Mouse (Mus musculus) CH12.LX (cell line): Measurements from ENCODE around the gene Acvr2b. TPM values are rescaled to one million over a fixed set of nuclear protein-coding genes. Genes with fewer than 3 reads are reported as not detected.
A peak's percentile ranks its signal among the peaks of the same experiment; 100 is the strongest.

Experiments
- DNase-seq: peaks from one replicate; pipeline ENCODE4 v3.0.0-alpha.2; 2013; ENCODE audit errors: extremely low read depth
- H3K27ac ChIP-seq: 2 replicates; pipeline ENCODE4 v1.5.1; 2012; ENCODE audit warnings: low read depth, mild to moderate bottlenecking, control low read depth, moderate library complexity; ENCODE audit not compliant: insufficient read depth
- H3K27me3 ChIP-seq: replicated peaks from 2 replicates; pipeline ENCODE3; 2012; ENCODE audit warnings: inconsistent platforms
- H3K36me3 ChIP-seq, 2 experiments: replicated peaks in 1 of 2; 2 replicates each; pipeline versions ENCODE3 to v1.6.1; 2012; ENCODE audit warnings: inconsistent platforms in 1 of 2, low read length in 1 of 2, mild to moderate bottlenecking in 1 of 2, mixed read lengths in 1 of 2, moderate library complexity in 1 of 2; ENCODE audit not compliant: control insufficient read depth in 1 of 2, insufficient read depth in 1 of 2
- H3K4me1 ChIP-seq, 2 experiments: 2 replicates each; pipeline ENCODE4 v1.6.1; 2012; ENCODE audit warnings: inconsistent platforms in 1 of 2, moderate library complexity in 1 of 2; ENCODE audit not compliant: insufficient read depth in 2 of 2, control insufficient read depth in 1 of 2
- H3K4me2 ChIP-seq: 2 replicates; pipeline ENCODE4 v1.6.1; 2012; ENCODE audit warnings: low read depth, mild to moderate bottlenecking, control low read depth; ENCODE audit not compliant: poor library complexity, insufficient read depth, severe bottlenecking
- H3K4me3 ChIP-seq, 3 experiments: fragments of 150-350 bp in 1 of 3; sonication (generic) in 1 of 3; replicated peaks in 1 of 3; 2 replicates each; pipeline versions ENCODE3 to v1.5.1; 2011 to 2012; ENCODE audit warnings: low read depth in 2 of 3, low read length in 2 of 3, mild to moderate bottlenecking in 2 of 3, moderate library complexity in 2 of 3, control low read depth in 1 of 3, improper control_type of control experiment in 1 of 3, inconsistent platforms in 1 of 3, mixed read lengths in 1 of 3; ENCODE audit not compliant: poor library complexity in 1 of 3
- H3K79me2 ChIP-seq: replicated peaks from 2 replicates; pipeline ENCODE4 v1.6.1; 2012; ENCODE audit warnings: mild to moderate bottlenecking, moderate library complexity; ENCODE audit not compliant: control insufficient read depth, poor library complexity, insufficient read depth, severe bottlenecking; ENCODE audit errors: extremely low read depth
- H3K9ac ChIP-seq: 2 replicates; pipeline ENCODE4 v1.6.1; 2012; ENCODE audit warnings: low read depth, mild to moderate bottlenecking, control low read depth, moderate library complexity; ENCODE audit not compliant: insufficient read depth
- H3K9me3 ChIP-seq: replicated peaks from 2 replicates; pipeline ENCODE3; 2012; ENCODE audit warnings: low read length, inconsistent platforms, mixed read lengths
- CHD2 ChIP-seq: IDR thresholded peaks from 2 replicates; pipeline ENCODE4 v1.6.1; 2011; ENCODE audit warnings: low read length, improper control_type of control experiment
- CTCF ChIP-seq, 2 experiments: IDR thresholded peaks in 1 of 2; conservative IDR thresholded peaks in 1 of 2; 2 replicates each; pipeline ENCODE4 v1.5.1; 2011 to 2012; ENCODE audit warnings: low read depth in 2 of 2, low read length in 2 of 2, improper control_type of control experiment in 1 of 2, inconsistent platforms in 1 of 2, mild to moderate bottlenecking in 1 of 2, moderate library complexity in 1 of 2
- HCFC1 ChIP-seq: IDR thresholded peaks from 2 replicates; pipeline ENCODE4 v1.6.1; 2012; ENCODE audit warnings: low read depth, mild to moderate bottlenecking, inconsistent platforms, low read length, improper control_type of control experiment
- IRF4 ChIP-seq: IDR thresholded peaks from 2 replicates; pipeline ENCODE4 v1.6.1; 2014; ENCODE audit warnings: low read depth, mild to moderate bottlenecking, inconsistent platforms, low read length, improper control_type of control experiment
- KAT2A ChIP-seq: IDR thresholded peaks from 2 replicates; pipeline ENCODE4 v1.6.1; 2012; ENCODE audit warnings: low read length, improper control_type of control experiment, inconsistent platforms; ENCODE audit not compliant: insufficient replicate concordance
- MAX ChIP-seq: IDR thresholded peaks from 2 replicates; pipeline ENCODE4 v1.6.1; 2011; ENCODE audit warnings: low read length, improper control_type of control experiment
- MEF2A ChIP-seq: IDR thresholded peaks from 2 replicates; pipeline ENCODE4 v1.6.1; 2014; ENCODE audit warnings: low read depth, mild to moderate bottlenecking, inconsistent platforms, low read length, improper control_type of control experiment, borderline replicate concordance
- MYC ChIP-seq: IDR thresholded peaks from 2 replicates; pipeline ENCODE4 v1.6.1; 2011; ENCODE audit warnings: low read depth, mild to moderate bottlenecking, improper control_type of control experiment, low read length
- NELFE ChIP-seq: IDR thresholded peaks from 2 replicates; pipeline ENCODE4 v1.6.1; 2011; ENCODE audit warnings: low read depth, low read length, improper control_type of control experiment
- PAX5 ChIP-seq: IDR thresholded peaks from 2 replicates; pipeline ENCODE4 v1.6.1; 2012; ENCODE audit warnings: low read length, inconsistent platforms, mixed read lengths
- POLR2A ChIP-seq: IDR thresholded peaks from 2 replicates; pipeline ENCODE4 v1.6.1; 2011; ENCODE audit warnings: low read depth, mild to moderate bottlenecking, improper control_type of control experiment, low read length
- RAD21 ChIP-seq: IDR thresholded peaks from 2 replicates; pipeline ENCODE4 v1.6.1; 2011; ENCODE audit warnings: low read depth, mild to moderate bottlenecking, low read length, improper control_type of control experiment, moderate library complexity
- SMC3 ChIP-seq: IDR thresholded peaks from 2 replicates; pipeline ENCODE4 v1.6.1; 2011; ENCODE audit warnings: low read depth, low read length, improper control_type of control experiment
- TCF12 ChIP-seq: IDR thresholded peaks from 2 replicates; pipeline ENCODE4 v1.6.1; 2014; ENCODE audit warnings: low read depth, mild to moderate bottlenecking, inconsistent platforms, low read length, improper control_type of control experiment
- USF1 ChIP-seq: IDR thresholded peaks from 2 replicates; pipeline ENCODE4 v1.6.1; 2014; ENCODE audit warnings: low read depth, mild to moderate bottlenecking, inconsistent platforms, low read length, improper control_type of control experiment
- ZC3H11A ChIP-seq: IDR thresholded peaks from 2 replicates; pipeline ENCODE4 v1.6.1; 2012; ENCODE audit warnings: low read depth, mild to moderate bottlenecking, inconsistent platforms, low read length, improper control_type of control experiment
- dilution Hi-C: fragments of 300-500 bp; cut with MboI; formaldehyde crosslinking; loops from 2 replicates; pipeline ENCODE4 v1.14.3; 2020; ENCODE audit warnings: low sequenced_read_pairs; ENCODE audit not compliant: extremely low pct_unique_long_range_greater_than_20kb, extremely low pct_ligation_motif_present
- in situ Hi-C: fragments of 300-500 bp; cut with MboI; formaldehyde crosslinking; loops from 3 replicates; pipeline ENCODE4 v1.14.3; 2019; ENCODE audit warnings: low sequenced_read_pairs, low pct_ligation_motif_present, low pct_unique_long_range_greater_than_20kb, mixed read lengths
- polyA plus RNA-seq: library from polyadenylated mRNA; unstranded; fragments of >175 nt; gene quantifications from 2 replicates; pipeline ENCODE4 v1.2.1, GENCODE M21; 2012; ENCODE audit warnings: low read depth; ENCODE audit not compliant: insufficient read length
- total RNA-seq, 2 experiments: library from RNA; depleted of rRNA; stranded (reverse); fragments of 300-350 nt in 1 of 2; fragments of >200 nt in 1 of 2; gene quantifications; 2 replicates each; pipeline ENCODE4 v1.2.3; 2012 to 2014

Acvr2b gene
- total and polyA plus RNA-seq, 3 experiments: 0.30 to 1.5 (median 0.66) TPM

DNA sequence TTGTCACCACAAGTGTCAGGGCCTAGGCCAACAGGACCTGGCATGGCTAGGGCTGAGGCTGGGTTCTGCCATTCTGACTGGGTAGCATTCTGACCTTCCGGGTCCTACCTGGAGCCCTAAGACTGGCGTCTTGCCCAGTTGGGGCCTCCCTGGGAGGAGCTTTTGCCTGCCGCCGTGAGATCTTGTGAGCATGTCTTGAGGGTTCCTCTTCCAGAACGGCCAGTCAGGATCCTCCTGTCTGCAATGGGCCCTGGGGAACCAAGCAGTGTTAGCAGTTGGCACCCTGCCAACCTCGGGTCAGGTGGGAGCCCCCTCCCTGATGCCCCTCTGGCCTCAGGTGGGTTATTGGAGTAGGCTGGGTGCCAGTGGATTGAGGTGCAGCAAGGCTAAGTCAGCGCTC, 24.6 kb downstream of the Acvr2b start:
- Histone ChIP-seq H3K4me1 (peaks cover 5 to 10% of the 10 kb centered on the region in 2 experiments), H3K4me3 (no peak overlapping the region), H3K4me2 (no peak overlapping the region), H3K9ac (no peak overlapping the region), H3K36me3 (peaks cover 0 to 3% of the 10 kb centered on the region in 2 experiments), H3K27me3 (no peaks in the 10 kb centered on the region), H3K79me2 (no peaks in the 10 kb centered on the region), H3K9me3 (no peaks in the 10 kb centered on the region), H3K27ac (no peak overlapping the region)
- no peak for TF ChIP-seq POLR2A
- dilution Hi-C loops (no loop called here), in situ Hi-C loops (loop anchor here (5.0 kb wide), 1 partner anchor 64 kb away; no protein-coding TSS in a partner anchor)
- DNase-seq: no peak

DNA sequence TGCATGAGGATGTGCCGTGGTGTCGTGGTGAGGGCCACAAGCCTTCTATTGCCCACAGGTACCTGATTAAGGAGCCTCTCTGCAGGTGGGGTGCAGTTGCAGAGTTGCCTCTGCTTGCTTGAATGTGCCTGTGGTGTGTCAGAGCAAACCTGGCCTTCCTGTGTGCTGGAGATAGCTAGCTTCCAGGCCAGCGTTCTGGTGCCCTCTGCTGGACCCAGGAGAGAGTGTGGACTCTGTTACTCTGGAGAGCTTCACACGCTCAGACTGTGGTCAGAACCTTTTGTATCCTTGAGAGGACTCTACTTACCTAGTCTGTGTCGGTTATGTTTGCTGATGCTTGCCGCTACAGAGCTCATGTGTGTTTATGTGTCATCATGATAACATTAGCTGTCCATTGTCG, 28.4 kb downstream of the Acvr2b start:
- DNase-seq: peak; percentile 70
- dilution Hi-C loops: no loop called here
- in situ Hi-C loops: no loop called here
- Histone ChIP-seq H3K9ac (no peak overlapping the region), H3K9me3 (no peaks in the 10 kb centered on the region), H3K27me3 (no peaks in the 10 kb centered on the region), H3K36me3 (peaks cover 0 to 7% of the 10 kb centered on the region in 2 experiments), H3K4me2 (no peak overlapping the region), H3K79me2 (no peaks in the 10 kb centered on the region), H3K4me3 (no peak overlapping the region), H3K4me1 (peaks cover 1 to 4% of the 10 kb centered on the region in 2 experiments), H3K27ac (no peak overlapping the region)
- no peak for TF ChIP-seq MYC
- TF ChIP-seq PAX5: no peak
- TF ChIP-seq MEF2A: peak; percentile 19; the same call in 1 of the 2 replicates
- peak; percentile 88 for TF ChIP-seq RAD21
- TF ChIP-seq SMC3: peak; percentile 86
- TF ChIP-seq KAT2A: no peak
- TF ChIP-seq MAX: 0 out of 2 replicates have a peak, but pooled peaks have one; percentile 35
- no peak for TF ChIP-seq USF1
- TF ChIP-seq IRF4: 0 out of 2 replicates have a peak, but pooled peaks have one; percentile 19
- TF ChIP-seq CTCF (conservative IDR thresholded peaks at IDR 0.05 in 1 of 2, IDR thresholded peaks at IDR 0.05 in 1 of 2; ENCODE audit: low read depth in 2 of 2, low read length in 2 of 2): peak; percentile 65 to 93
- peak; percentile 33; the same call in 1 of the 2 replicates for TF ChIP-seq ZC3H11A
- no peak for TF ChIP-seq HCFC1
- TF ChIP-seq TCF12: 0 out of 2 replicates have a peak, but pooled peaks have one; percentile 22
- 0 out of 2 replicates have a peak, but pooled peaks have one; percentile 38 for TF ChIP-seq NELFE
- TF ChIP-seq CHD2: no peak
